Mouse (Mus musculus) olfactory bulb, adult 2 months (tissue): ENCODE results near the gene Gm26602.

Experiments
- CTCF ChIP-seq: fragments of 200-500 bp; IDR thresholded peaks from 2 replicates; pipeline ENCODE4 v1.5.1; 2012; ENCODE audit warnings: low read depth, mild to moderate bottlenecking, low read length, moderate library complexity; ENCODE audit not compliant: insufficient read depth
- POLR2A ChIP-seq: fragments of 200-500 bp; IDR thresholded peaks from 2 replicates; pipeline ENCODE4 v1.6.1; 2012; ENCODE audit warnings: mild to moderate bottlenecking, low read depth, low read length, moderate library complexity; ENCODE audit not compliant: insufficient read depth

GRCm38 (mm10) chr10:79914948-79915596, 4.4 kb downstream of the Gm26602 start:
- TF ChIP-seq CTCF (no peak), POLR2A (no peak)
